Comparison of ENCODE assay signal across 10 mouse cellular contexts in the genomic region with DNA sequence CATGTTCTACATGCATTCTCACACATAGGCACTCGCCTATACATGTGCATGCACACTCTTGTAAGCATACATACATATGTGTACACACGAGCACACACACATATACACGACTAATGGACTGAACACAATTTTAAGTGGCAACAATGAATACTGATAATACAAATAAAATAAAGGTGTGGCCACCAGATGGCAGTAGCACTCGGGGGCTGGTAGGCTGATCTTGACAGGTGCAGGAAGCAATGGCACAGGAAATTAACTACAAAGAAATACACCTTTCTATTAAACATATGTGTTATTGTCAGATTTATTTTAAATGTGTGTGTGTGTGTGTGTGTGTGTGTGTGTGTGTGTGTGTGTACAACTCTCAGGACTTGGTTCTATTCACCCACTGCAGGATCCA. TPM values are rescaled to one million over a fixed set of nuclear protein-coding genes. Genes with fewer than 3 reads are reported as not detected.
DNase-seq lines count a peak whose midpoint lies in the region; ATAC-seq and TF ChIP-seq lines count a peak whose summit lies in the region.
"Had no signal": no experiment of that assay in that cellular context is flagged by ENCODE, and none has a peak within 500 bp of the region (broad histone marks: within the 10 kb centered on the region; RNA-seq: fewer than 3 reads in every experiment).

No protein-coding gene starts in this region.

- DNase-seq in cerebellum, adult 2 months: peak; percentile 41 to 42
- peak; percentile 17 to 40 for DNase-seq in left cerebral cortex, adult 18-20 months (ENCODE audit: low spot score in 2 of 2)
- DNase-seq in left cerebral cortex, adult 11 months (ENCODE audit: low spot score): no peak
- peak; percentile 44 to 79 for DNase-seq in kidney, postnatal 36 days
- peak; percentile 67 for DNase-seq in retina, postnatal 1 day
- DNase-seq in urinary bladder, postnatal 10 days (ENCODE audit: low spot score): no peak

- no peaks in the 10 kb centered on the region for H3K4me1 ChIP-seq in cerebellum, adult 2 months (ENCODE audit: control insufficient read depth, insufficient read depth, low read length)
- H3K4me1 ChIP-seq in bone marrow, adult 2 months (ENCODE audit: control insufficient read depth, insufficient read depth, low read length): no peaks in the 10 kb centered on the region

- no peak overlapping the region for H3K4me3 ChIP-seq in cerebellum, adult 2 months (replicated peaks; ENCODE audit: insufficient read depth, low read depth, low read length)
- no peak overlapping the region for H3K4me3 ChIP-seq in bone marrow, adult 2 months (replicated peaks; ENCODE audit: control insufficient read depth, low read depth, low read length)
- H3K4me3 ChIP-seq: hindbrain, embryonic 15.5 days; neural tube, embryonic 13.5 days had no signal

- no peak for TF ChIP-seq POLR2A in cerebellum, adult 2 months (IDR thresholded peaks at IDR 0.05; ENCODE audit: borderline replicate concordance, insufficient read depth, low read length)
- no peak for TF ChIP-seq POLR2A in bone marrow, adult 2 months (IDR thresholded peaks at IDR 0.05; ENCODE audit: borderline replicate concordance, control insufficient read depth, low read depth, low read length)

- no peaks in the 10 kb centered on the region; the same call in 1 of the 2 replicates for H3K27me3 ChIP-seq in cerebellum, adult 2 months (ENCODE audit: control insufficient read depth, insufficient read depth, low read length)
- H3K27me3 ChIP-seq: hindbrain, embryonic 15.5 days; neural tube, embryonic 13.5 days had no signal

- TF ChIP-seq CTCF in cerebellum, adult 2 months (IDR thresholded peaks at IDR 0.05; ENCODE audit: borderline replicate concordance, insufficient read depth, low read depth, low read length): peak; percentile 69; the same call in 1 of the 2 replicates
- peak; percentile 80 for TF ChIP-seq CTCF in bone marrow, adult 2 months (IDR thresholded peaks at IDR 0.05; ENCODE audit: control insufficient read depth, insufficient read depth, low read length)

- no peak for ATAC-seq in cerebellum, adult (ENCODE audit: insufficient number of reproducible peaks, low FRiP score, low TSS enrichment)

- 12% methylated on average over 4 of the region's 4 CpGs for WGBS in cerebellum, adult 2 months
- 4% methylated on average over 4 of the region's 4 CpGs for WGBS in bone marrow, adult 2 months

- no peak overlapping the region for H3K27ac ChIP-seq in cerebellum, adult 2 months (ENCODE audit: insufficient read depth, low read length)
- H3K27ac ChIP-seq in bone marrow, adult 2 months (ENCODE audit: control insufficient read depth, insufficient read depth, low read depth, low read length, poor library complexity): no peak overlapping the region
- H3K27ac ChIP-seq: hindbrain, embryonic 15.5 days; neural tube, embryonic 13.5 days had no signal

RNA-seq across cellular contexts. Expression of gene Grpel1, which starts 5.9 kb away (rescaled TPM):
- polyA plus RNA-seq in cerebellum, adult 2 months (2012; rRNA removed): 25.8 and 27.3 TPM in 2 replicates
- total RNA-seq in left cerebral cortex, adult 18-20 months (2021): 10 to 100 TPM; 22.8 to 24.0 TPM
- polyA plus RNA-seq in bone marrow, adult 2 months (2011; ENCODE audit: insufficient read depth, insufficient read length, low replicate concordance, missing spikeins): 5.7 and 13.3 TPM in 2 replicates

RNA-seq across cellular contexts. Expression of gene Tada2b, which starts 25.2 kb away (rescaled TPM):
- polyA plus RNA-seq in cerebellum, adult 2 months (2012; rRNA removed): 18.6 and 19.2 TPM in 2 replicates
- 10 to 100 TPM; 31.5 to 33.8 TPM for total RNA-seq in left cerebral cortex, adult 18-20 months (2021)
- 6.4 and 7.9 TPM in 2 replicates for polyA plus RNA-seq in bone marrow, adult 2 months (2011; ENCODE audit: insufficient read depth, insufficient read length, low replicate concordance, missing spikeins)

RNA-seq across cellular contexts. Expression of gene Ccdc96, which starts 25.5 kb away (rescaled TPM):
- 1.0 and 1.4 TPM in 2 replicates for polyA plus RNA-seq in cerebellum, adult 2 months (2012; rRNA removed)
- total RNA-seq in left cerebral cortex, adult 18-20 months (2021): 1 to 10 TPM in 1 of 2 experiments, under 1 TPM in 1; 0.91 to 1.3 TPM
- 0.42 TPM in 1 of 2 replicates, not detected in the other for polyA plus RNA-seq in bone marrow, adult 2 months (2011; ENCODE audit: insufficient read depth, insufficient read length, low replicate concordance, missing spikeins)

Comparison
In these comparisons a context has a peak if more than half of its experiments do, and no peak if none do; other contexts are left out.
1. DNase-seq: peak in cerebellum, adult 2 months (2 of 2), left cerebral cortex, adult 18-20 months (2 of 2), kidney, postnatal 36 days (2 of 2) and retina, postnatal 1 day (single experiment); none in left cerebral cortex, adult 11 months (single experiment) and urinary bladder, postnatal 10 days (single experiment).